Mouse (Mus musculus): ENCODE measurements around the gene Ccdc63. TPM values are rescaled to one million over a fixed set of nuclear protein-coding genes. Genes with fewer than 3 reads are reported as not detected.
"Not testable (repeated sequence)": the region's sequence is repeated elsewhere in the genome, so short reads cannot be mapped to it uniquely, and the experiment has no call there.

Gene Ccdc63
- total RNA-seq, 2 experiments from 2014 or later: 0.48 to 0.82 TPM

GRCm38 (mm10) chr5:122154782-122155181 is 14.2 kb upstream of the Ccdc63 start:
- no peak for DNase-seq (ENCODE audit: low spot score in 2 of 2)
- intact Hi-C loops (cut with DNase I): loop anchor here (10.0 kb wide), 1 partner anchor 440 kb away; the partner anchor contains the start of gene Atxn2

- intact Hi-C loops (cut with DNase I): loop anchor here (10.0 kb wide), 1 partner anchor 439 kb away; the partner anchor contains the start of gene Atxn2
- no peak for DNase-seq (ENCODE audit: low spot score in 2 of 2)
These were observed 13.4 kb upstream of the Ccdc63 start for GRCm38 (mm10) chr5:122154006-122154405.

GRCm38 (mm10) chr5:122152508-122152907 is 11.9 kb upstream of the Ccdc63 start:
- DNase-seq (ENCODE audit: low spot score in 2 of 2): not testable (repeated sequence)
- intact Hi-C loops (cut with DNase I): loop anchor here (10.0 kb wide), 1 partner anchor 438 kb away; the partner anchor contains the start of gene Atxn2

DNA sequence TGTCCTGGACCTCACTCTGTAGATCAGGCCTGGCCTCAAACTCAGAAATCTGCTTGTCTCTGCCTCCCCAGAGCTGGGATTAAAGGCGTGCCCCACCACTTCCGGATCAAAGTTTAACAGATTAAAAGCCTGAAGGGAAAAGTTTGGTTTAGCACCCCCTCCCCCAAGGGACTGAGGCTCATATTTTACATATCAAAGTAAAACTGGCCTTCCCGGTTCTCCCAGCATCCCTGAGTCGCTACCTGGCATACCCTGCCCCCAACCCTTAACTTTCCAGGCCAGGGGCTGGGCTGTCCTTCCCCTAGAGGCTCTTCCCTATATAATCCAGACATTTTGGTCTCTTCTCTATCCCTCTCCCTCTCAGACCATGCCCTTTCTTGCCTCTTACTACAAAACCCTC is 8.6 kb upstream of the Ccdc63 start:
- no peak for DNase-seq (ENCODE audit: low spot score in 2 of 2)
- intact Hi-C loops (cut with DNase I): no loop called here

DNA sequence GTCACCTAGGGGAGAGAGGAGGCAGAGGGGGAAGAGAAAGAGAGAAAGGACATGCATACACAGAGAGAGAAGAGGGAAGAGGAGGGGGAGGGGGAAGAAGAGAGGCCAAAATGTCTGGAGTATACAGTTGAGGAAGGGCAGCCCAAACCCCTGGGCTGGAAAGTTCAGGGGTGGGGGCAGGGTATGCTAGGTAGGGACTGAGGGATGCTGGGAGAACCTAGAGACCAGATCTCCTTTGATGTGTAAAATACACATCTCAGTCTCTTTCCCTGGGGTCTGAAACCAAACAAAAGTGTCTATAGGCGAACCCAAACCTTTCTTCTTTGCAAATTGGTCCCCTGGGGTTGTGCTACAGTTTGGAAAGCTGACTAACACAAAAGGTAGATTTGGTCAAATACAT is 7.5 kb upstream of the Ccdc63 start:
- no peak for DNase-seq (ENCODE audit: low spot score in 2 of 2)
- intact Hi-C loops (cut with DNase I): no loop called here

DNA sequence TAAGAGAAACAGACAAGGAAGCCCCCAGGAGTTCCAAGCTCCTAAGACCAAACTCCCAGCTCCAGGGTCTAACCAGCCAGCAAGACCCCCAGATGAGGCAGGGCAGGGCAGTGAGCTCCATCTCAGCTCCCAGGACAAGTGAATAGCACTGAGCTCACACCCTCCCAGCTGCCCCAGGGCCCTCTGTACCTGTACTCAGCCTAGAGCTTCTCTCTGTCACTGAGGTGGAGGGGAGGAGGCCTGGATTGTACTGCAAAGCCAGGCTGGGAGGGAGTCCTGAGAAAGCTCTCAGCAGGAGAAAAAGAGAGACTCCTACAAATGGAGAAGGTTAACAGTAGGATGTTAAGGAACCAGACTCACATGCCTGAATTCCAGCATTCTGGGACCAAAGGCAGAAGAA is 6.0 kb upstream of the Ccdc63 start:
- no peak for DNase-seq (ENCODE audit: low spot score in 2 of 2)
- intact Hi-C loops (cut with DNase I): no loop called here

DNA sequence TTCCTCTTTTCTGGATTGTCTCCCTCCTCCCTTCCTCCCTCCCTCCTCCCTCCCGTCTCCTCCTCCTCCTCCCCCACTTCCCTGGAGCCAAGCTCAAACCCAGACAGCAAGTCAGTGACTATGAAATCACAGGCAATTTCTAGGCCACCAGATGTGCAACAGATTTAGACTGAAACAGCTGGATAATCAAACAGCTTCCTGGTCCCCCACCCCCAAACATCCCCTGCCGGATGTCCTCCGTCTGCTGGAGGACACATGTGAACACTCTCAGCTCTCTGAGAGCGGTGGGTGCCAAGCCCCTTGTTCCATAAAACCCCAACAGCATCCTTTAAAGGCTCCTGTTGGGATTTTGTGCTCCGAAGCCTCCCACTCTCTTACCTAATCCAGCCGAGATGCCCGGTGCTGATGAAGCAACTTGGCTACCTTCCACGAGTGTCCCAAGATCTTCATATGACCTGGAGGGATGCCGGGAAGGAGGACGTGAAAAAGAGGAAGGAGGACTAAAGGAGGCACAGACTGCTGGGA is 5.5 kb upstream of the Ccdc63 start:
- DNase-seq (ENCODE audit: low spot score in 2 of 2): peak in 1 of 2 experiments; percentile 61
- intact Hi-C loops (cut with DNase I): no loop called here

DNA sequence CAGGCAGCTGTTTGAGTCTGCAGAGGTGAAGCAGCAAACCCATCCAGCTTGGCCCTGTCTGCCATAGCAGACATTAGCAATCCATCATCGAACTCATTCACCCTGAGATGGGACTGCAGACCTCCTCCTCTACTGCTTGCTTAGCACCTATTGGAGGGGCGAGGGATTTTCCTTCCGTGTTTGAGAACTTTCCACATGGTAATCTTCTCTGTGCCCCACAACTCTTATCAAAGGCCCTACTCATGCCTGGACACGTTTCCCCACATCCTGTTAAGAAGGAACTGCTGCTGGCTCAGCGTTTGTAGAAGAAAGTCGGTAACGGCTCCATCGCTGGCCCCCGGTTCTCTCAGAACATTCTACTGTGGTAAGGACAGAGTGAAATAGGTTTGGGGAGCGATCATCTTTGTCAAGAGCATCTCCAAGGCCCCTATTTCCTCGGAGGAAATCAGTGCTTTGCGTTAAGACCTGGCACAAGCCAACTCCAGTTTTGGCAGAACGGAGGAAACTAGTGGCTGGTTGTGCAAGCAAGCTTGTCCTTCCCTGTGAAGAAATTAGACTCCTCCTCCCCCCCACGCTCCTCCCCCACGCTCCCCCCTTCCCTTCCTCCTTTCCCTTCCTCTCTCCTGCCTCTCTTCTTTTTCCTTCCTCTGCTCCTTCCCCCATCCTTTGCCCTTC is 4.9 kb upstream of the Ccdc63 start:
- DNase-seq (ENCODE audit: low spot score in 2 of 2): peak in 1 of 2 experiments; percentile 31
- intact Hi-C loops (cut with DNase I): loop anchor here (1.0 kb wide), 1 partner anchor 13 kb away; the partner anchor contains the start of gene Ppp1cc

- no peak for DNase-seq (ENCODE audit: low spot score in 2 of 2)
- intact Hi-C loops (cut with DNase I): loop anchor here (1.0 kb wide), 1 partner anchor 13 kb away; the partner anchor contains the start of gene Ppp1cc
These were observed 4.2 kb upstream of the Ccdc63 start for GRCm38 (mm10) chr5:122144825-122145224.

GRCm38 (mm10) chr5:122143543-122143942 is 2.9 kb upstream of the Ccdc63 start:
- intact Hi-C loops (cut with DNase I): no loop called here
- DNase-seq (ENCODE audit: low spot score in 2 of 2): peak; percentile 51 to 88

- no peak for DNase-seq (ENCODE audit: low spot score in 2 of 2)
- intact Hi-C loops (cut with DNase I): no loop called here
These were observed 1.8 kb upstream of the Ccdc63 start for GRCm38 (mm10) chr5:122142230-122142992.

DNA sequence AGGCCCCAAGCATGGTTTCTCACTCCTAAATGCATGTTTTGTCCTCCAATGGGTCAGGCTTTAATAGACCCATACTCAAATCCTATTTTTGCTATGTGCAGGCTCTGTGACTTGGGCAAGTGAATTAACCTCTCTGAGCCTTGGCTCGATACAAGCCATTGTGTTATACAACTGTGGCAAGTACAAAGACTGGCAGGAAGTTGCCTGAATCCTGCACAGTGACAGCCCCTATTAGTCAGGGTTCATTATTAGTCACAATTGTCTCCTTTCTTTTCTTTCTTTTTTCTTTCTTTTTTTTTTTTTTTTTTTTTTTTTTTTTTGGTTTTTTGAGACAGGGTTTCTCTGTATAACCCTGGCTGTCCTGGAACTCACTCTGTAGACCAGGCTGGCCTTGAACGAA is 852 bp downstream of the Ccdc63 start:
- DNase-seq (ENCODE audit: low spot score in 2 of 2); intact Hi-C loops (cut with DNase I): not testable (repeated sequence)

DNA sequence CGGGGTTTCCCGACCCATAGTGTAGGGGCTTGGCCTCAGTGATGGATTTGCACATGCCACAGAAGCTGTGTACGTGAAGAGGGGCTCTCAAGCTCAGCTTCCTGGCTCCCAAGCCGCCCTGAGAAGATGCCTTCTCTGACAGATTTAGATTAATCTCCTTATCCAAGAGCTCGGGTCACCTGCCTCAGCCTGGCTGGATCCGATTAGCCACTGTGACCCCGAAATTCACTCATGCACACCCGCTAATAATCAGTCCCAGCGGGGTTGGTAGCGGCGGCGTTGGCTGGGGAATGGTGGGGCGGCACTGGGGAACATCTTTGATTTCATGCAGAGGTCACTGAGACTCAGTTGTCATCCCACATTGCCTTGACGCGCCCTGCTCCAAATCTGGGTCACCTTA is 1.8 kb downstream of the Ccdc63 start:
- no peak for DNase-seq (ENCODE audit: low spot score in 2 of 2)
- intact Hi-C loops (cut with DNase I): no loop called here

- no peak for DNase-seq (ENCODE audit: low spot score in 2 of 2)
- intact Hi-C loops (cut with DNase I): no loop called here
These were observed 3.9 kb downstream of the Ccdc63 start for GRCm38 (mm10) chr5:122136508-122137408.

DNA sequence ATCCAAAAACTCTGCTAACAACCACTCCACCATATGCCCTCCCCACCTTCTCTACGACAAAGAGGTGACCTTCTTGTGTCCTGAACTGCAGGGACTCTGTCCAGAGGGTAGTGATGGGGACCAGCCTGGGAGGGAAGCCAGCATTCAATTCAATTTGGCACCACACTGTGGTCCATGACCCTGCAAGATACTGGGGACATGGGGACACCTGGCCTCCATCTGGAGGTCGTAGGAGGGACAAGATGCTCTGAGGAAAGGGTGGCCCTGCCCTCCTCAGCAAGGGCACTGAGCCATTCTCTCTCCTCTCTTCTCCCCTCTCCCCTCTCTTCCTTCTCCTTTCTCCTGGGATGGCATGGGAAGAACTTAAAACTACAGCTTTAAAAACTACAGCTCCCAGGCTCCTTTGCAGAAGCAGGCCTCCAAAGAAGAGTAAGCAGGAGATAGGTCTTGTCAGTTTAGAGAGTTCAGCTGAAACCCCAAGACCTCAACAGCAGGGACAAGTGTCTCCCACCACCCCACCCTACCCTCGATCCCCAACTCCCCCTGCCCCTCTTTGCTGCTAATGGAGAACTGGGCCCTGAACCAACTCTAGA is 5.2 kb downstream of the Ccdc63 start:
- intact Hi-C loops (cut with DNase I): no loop called here
- DNase-seq (ENCODE audit: low spot score in 2 of 2): no peak

- intact Hi-C loops (cut with DNase I): loop anchor here (5.0 kb wide), 2 partner anchors 128 to 258 kb away; partner anchors contain the start of genes Arpc3 and Tctn1
- no peak for DNase-seq (ENCODE audit: low spot score in 2 of 2)
These were observed 6.0 kb downstream of the Ccdc63 start for GRCm38 (mm10) chr5:122134395-122135289.

DNA sequence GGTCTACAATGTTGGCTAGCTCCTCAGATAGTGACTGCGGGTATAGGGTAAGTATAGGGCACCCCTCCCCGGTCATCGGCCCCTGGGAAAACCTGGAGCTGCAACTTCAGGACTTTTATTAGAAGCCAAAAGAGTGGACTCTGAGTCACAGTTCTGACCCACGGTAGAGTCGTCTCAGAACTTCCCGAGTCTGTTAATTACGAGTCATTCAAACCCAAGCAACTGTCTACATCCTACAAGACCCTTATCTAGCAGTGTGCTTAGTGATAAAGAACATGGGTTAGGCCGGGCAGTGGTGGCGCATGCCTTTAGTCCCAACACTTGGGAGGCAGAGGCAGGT is 7.6 kb downstream of the Ccdc63 start:
- no peak for DNase-seq (ENCODE audit: low spot score in 2 of 2)
- intact Hi-C loops (cut with DNase I): loop anchor here (5.0 kb wide), 2 partner anchors 129 to 259 kb away; partner anchors contain the start of genes Arpc3 and Tctn1

Measured in left cerebral cortex, postnatal 25 days (tissue).